Mouse (Mus musculus): ENCODE data around the gene Tspan33.
"Not testable (repeated sequence)": the region's sequence is repeated elsewhere in the genome, so short reads cannot be mapped to it uniquely, and the experiment has no call there.

The Tspan33 gene

DNA sequence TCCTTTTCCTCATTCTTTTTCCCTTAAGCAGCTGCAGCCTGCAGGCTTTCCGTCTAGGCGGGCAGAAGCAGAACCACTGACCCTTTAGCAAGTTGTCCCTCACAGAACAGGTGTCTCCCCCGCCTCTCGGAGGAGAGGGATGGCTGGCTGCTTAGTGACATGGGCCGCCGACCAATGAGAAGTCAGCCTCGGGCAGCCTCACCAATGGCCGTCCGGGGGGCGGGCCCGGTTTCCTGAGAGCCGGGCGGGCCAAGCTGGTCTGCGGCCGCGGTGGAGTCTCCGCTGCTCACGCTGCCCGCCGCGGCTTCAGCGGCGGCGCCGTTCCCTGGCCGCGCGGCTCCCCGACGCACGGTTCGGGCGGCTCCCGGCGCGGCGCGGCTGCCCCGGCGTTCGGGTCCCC lies at the start of gene Tspan33:
Tspan33 (plus strand) TSS at position 270 of the 400 bp plus-strand sequence.
- DNase-seq, result peak; percentile 87

DNA sequence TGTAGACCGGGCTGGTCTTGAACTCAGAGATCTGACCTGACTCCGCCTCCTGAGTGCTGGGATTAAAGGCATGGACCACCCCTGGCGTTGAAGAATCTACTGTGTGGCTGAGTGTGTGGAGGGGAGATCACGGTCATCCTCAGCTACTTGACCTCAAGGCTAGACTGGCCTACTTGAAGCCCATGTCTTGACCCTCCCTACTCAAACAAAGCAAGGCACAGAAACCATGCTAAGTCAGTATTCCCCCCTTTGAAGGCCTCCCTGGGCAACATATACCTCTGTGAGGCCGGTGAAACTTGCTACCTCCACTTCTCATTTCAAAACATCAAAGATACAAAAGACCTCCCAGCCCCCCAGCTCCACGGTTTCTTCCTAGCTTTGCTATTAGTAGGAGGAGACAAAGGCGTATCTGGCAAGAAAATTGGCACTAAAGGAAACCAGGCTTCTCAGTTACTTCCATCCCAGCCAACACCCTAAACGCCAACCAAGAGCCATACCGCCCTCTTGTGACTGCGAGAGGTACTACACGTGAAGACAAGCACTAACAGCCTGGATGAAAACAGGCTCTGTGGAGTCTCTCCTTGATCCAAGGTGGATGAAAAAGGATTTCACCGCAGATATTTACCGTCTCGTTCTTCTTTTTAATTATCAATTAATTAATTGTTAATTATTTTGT lies 44.4 kb upstream of the Tspan33 start:
- DNase-seq, result peak; percentile 85

DNA sequence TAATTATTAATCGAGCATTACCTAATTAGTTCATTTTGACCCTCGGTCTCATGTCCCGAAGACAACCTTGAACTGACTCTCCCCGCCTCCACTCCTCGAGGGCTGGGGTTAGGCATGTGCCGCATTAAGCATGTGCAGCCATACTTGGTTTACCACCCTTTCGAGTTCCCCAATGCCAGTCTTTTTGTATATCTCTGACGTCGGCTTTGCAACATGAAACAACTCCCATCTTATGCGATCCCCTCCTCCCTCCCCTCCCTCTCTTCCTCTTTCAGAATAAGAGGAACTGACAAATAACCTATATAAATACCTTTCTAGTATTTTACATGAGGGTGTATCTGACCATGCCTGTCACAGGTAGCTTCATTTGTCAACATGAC lies 43.9 kb upstream of the Tspan33 start:
- peak; percentile 3 for DNase-seq

DNA sequence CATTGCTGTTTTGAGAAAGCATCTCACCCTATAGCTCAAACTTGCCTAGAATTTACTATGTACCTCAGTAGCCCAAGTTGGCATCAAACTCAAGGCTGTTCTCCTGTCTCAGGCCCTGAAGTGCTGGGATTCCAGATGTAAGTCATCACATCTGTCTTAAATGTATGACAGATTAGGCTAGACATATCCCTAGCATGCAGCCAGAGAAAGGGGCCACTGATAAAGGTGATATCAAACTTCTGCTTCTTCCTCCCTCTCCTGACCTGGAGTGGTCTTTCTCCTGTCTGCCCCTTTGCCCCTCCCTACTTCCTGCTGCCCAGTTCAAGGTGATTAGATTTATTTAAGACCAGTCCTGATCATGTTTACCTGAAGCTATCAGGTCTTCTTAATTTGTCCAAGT lies 40.8 kb upstream of the Tspan33 start:
- no peak for DNase-seq

DNA sequence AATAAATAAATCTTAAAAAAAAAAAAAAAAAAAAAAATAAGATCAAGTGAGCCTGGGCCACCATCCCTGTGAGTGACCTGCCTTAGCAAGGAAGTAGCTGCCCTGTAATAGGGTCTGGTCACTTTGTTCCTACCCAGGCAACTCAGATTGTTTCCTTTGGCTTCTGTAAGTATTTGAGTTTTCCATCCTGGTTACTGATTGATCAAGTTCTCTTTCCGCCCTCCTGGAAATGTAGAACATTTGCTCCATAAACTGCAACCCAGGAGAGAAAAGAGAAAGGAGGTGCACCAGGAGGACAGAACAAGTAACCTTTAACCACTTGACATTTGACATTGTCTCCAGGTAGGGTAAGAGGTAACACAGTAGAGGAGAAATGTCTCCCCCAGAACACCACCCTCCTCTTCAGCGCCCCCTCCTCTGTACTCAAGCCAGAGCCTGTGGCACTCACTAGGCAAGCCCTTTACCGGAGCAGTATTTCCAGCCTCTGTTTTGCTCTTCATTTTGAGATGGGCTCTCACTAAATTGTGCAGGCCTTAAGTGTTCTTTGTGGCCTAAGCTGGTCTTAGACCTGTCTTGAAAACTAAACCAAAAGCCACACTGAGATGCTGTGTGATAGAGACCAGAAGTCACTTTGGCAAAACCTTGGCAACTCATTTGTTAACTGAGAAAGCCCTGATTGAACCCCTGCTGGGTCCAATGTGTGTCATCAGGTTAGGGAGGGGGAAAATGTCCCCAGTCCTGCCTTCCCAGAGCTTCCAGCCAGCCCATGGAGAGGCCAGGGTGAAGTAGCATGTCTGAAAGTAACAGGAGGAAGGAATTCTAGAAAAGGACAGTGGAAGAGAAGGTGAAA lies 35.2 kb upstream of the Tspan33 start:
- no peak for DNase-seq

DNA sequence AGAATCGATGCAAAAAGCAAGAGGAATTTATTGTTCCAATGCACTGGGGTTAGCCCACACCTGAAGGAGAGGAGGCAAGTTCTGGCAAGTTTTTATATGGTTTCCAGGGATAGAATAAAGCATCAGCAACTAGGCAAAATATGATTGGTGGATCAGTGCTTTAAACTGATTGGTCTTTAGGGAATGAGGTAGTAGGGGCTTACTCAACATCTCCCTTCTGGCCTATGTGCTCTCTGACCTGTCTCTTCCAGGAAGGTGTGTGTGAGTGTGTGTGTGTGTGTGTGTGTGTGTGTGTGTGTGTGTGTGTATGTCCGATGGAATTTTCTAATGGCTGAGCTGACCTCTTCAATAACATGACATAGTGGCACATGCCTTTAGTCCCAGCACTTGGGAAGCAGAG lies 34.1 kb upstream of the Tspan33 start:
- no peak for DNase-seq

DNA sequence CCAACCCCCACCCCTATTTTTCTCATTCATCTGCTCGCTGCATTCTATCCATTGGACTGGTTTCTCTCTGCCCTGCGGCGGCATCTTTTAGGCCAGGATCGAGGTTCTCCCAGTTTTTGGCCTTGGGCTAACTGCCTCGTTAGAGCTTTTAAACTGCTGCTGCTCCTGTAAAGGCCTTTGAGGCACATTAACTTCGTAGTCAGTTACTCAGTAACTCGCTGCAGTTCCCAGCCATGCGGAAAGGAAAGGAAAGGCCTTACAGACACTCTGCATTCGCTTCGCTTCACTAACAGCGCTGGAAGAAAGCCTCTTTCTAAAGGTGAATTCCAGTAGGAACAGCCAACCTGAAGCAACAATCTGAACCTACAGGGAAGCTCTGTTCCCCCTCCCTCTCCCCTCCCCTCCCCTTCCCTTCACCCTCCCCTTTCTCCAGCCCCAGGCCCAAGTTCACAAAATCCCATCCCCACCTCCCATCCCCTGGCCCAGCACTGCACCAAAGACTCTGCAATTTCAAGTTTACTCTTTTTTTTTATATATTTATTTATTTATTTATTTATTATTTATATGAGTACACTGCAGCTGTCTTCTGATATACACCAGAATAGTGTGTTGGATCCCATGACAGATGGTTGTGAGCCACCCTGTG lies 33.2 kb upstream of the Tspan33 start:
- no peak for DNase-seq

DNA sequence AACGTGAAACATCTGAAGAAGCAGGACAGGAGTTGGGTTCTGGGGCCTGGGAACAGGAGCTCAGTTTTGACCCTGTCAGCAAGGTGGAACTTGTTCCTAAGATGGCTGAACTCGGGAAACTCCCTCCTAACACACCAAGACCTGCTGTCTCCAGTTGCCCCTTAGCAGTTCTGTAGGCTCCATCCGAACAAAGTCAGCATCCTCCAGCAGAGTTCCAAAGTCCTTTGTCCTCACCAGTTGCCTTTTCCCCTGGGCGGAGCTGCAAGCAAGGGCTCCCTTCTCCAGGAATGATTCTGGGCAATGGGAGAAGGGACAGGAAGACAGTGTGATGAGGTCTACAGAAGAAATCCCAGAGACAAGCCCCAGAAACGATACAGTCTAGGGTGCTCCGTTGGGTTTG lies 26.8 kb upstream of the Tspan33 start:
- DNase-seq, result no peak

DNA sequence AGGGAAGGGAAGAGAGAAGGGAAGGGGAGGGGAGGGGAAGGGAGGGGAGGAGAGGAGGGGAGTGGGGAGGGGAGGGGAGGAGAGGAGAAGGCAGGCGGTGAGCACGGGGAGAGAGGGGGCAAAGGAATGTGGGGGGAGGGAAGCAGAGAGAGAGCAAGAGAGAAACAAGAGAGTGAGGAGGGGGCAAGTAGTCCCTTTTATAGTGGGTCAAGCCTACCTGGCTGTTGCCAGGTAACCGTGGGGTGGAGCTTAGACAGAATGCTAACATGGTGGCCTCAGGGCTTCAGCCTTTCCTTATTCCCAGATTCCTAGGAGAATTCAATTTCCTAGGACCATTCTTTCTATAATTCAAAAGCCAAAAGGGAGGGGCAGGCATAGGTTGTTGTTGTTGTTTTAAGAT lies 22.3 kb upstream of the Tspan33 start:
- DNase-seq, result no peak

DNA sequence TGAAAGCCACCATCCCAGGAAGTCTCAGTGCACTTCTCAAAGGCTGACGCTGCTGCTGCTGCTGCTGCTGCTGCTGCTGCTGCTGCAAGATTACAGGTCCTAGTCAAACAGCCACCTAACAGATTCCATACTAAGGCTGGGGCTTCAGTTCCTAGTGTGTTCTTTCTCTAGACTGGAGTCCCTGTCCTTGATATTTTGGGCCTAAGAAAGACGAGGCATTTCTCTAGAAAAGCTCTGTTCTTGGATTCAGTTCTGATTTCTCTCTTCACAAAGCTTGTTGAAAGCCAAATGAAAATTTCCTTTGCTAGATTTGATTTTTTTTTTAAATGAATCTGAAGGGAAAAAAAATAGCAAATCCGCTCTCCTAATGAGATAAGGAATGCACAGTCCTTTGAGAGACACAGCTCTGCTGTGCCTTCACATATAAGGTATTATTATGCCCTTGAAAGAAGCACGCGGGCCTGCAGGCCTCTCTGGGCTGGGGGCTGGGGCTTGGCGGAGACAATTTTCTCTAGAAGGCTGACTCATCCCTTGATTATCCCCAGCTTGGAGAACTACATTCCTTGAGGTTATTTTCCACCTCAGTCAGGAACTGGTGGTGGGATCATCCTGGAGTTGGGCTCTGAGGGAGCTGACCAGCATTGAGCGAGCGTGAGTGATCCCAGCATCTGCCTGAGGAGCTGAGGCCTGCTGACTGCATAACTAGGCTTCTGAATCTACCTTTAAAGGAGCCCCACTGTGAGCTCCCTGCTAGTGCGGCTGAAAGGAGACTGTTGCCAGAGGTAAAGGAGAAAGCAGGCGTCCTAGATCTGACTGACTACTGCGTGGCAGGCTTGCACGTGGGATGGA lies 21.2 kb upstream of the Tspan33 start:
- DNase-seq, result no peak

DNA sequence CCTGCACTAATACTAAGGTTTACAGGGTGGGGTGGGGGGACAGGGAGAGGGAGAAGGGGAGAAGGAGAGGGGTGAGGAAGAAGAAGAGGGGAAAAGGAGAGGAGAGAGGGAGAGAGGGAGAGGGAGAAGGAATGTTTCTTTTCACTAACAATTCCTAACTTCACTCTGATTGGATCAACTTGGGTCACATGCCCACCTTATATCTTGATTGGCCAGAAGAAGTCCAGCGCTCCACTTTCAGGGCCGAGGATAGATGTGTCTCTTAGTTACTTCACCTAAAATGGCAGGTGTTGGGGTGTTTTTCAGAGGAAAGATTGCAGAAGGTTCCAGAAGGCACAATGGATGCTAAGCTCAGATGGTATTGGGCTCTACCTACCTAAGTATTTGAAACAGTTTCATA lies 20.3 kb upstream of the Tspan33 start:
- no peak for DNase-seq

DNA sequence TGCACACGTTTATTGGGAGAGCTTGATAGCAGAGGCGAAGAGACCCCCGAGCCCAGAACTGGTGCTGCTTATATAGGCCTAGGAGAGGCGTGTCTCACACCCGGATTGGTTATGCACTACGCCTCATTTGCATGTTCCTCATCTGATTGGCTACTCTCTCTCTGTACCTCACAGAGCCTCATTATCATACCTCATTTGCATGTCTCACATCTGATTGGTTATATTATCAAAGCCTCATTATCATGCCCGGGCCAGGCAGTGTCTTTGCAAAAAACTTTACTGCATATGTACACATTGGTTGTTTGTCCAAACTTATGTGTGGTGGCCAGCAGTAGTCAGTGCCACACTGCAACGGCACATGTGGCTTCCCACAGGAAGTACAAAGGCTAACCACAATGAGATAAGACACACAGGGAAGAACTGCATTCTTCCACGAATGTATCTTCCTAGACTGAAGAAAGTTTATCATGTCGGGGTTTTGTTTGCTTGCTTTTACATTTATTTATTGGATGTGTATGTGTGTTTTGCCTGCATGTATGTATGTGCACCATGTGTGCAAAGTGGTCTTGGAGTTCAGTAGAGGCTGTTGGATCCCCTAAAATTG lies 14.0 kb upstream of the Tspan33 start:
- DNase-seq, result not testable (repeated sequence)

DNA sequence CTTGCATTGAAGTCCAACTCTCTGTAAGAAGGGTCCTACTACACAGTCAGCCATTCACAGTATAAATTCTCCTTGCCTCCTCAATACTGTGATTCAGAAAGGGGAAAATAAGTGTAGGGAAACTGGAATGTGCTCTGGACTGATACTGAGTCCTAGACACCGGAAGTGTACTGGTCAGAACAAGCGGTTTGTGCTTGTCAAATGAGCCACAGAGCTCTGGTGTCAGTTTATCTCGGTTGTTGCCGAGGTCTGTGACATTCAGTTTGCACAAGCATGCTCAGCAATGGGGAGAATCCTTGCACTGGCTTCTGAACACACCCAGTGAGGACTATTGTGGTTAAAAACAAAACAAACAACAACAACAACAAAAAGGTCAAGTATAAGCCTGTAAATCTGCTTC lies 12.2 kb upstream of the Tspan33 start:
- no peak for DNase-seq

DNA sequence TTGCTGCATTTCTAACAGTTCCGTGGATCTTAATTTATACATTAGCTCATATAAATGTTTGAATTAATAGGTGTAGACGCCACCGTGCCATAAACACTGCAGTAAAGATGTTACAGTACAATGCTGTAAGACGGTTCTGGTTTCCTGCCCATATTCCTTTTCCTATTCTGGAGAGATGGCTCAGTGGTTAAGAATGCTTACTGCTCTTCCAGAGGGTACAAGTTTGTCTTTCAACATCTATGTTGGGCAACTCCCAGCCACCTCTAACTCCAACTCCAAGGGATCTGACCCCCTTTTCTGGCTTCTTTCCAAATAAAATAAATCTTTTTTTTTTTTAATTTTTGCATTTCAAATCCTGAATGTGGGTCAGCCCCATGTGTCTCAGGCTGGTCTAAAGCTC lies 9.3 kb upstream of the Tspan33 start:
- DNase-seq, result no peak

DNA sequence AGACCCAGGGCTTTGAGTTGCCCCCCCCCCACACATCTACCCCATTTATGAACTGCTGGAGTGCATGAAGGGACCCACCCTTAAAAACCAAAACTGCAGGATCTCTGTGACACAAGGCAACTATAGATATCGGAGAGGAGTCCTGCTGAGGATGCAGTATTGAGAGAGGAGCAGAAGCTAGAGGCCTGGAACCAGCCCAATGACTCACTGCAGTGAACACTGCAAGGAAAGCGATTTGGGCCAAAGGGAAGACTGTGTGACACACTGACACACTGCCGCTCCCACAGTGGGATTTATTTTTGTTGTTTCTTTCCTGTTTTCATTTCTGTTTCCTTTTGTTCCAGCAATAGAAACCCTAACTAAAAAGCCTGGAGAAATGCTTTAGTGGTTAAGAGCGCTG lies 8.1 kb upstream of the Tspan33 start:
- DNase-seq, result no peak

DNA sequence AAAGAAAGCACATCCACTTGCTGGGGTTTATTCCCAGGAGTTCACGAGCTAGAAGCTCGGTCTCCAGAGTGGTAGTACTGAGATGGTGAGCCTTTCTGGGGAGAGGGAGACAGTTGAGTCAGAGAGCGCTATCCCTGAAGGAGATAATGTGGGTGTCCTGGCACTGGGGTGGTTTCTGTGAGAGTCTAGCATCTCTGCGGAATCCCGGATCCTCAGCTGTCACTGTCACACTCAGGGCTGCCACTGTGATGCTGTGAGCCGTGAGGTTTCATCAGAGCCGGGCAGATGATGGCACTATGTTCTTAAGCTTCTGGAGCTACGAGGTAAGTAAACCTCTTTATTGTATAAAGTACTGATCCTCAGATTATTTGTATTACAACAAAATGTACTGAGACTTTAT lies 4.6 kb upstream of the Tspan33 start:
- DNase-seq, result no peak

DNA sequence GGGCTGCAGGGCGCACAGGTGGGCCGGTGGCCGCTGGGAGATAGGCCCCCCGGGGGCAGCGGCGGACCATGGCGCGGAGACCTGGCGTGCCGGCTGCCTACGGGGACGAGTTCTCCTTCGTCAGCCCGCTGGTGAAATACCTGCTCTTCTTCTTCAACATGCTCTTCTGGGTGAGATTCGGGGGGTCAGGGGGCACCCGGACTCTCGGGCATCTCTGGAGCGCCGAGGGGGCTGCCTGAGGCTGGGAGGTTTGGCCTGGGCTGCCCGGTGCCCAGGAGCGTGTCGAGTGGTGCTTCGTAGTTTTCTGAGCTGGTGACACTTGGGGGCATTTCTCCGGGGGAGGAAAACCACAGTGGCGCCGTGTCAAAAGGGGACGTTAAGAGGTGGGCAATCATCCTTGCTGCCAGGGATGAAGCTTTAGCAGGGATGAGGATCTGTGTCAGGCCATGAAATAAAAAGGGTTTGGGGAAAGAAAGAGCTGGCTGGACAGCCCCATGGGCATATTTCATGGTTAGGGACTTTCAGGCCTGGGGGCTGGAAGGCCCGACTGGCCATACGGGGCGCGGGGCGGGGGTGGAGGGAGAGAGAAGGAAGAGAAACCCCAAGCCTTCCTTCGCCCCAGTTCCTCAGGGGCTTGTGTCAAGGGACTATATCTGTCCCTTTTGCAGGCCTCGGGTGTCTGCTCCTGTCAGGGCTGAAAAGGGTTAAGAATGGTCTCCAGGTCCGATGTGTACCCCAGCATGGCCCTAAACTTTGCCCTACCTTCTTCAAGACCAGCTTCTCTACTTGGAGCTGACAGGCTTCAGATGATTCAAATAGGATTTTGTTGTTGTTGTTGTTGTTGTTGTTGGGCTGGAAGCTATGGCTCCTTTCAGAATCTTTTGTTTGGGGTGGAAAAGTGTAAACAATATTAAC lies 610 bp downstream of the Tspan33 start:
- DNase-seq, result no peak

DNA sequence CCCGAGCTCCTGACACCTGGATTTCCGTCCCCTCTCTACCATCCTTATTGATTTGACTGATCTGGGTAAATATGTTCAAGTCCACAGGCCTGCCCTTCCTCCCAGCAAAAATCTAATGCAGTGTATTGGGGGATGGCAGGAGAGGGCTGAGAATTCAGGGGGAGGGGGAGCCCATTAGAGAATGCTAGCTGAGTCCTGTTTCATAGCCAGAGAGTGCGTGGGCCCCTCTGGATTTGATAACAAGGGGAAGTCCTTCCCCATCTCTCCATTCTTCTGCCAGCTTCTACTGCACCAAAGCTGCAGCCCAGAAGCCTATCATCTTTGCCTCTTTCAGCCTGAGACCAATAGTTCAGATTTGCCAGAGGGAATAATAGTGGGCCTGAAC lies 1.3 kb downstream of the Tspan33 start:
- no peak for DNase-seq

DNA sequence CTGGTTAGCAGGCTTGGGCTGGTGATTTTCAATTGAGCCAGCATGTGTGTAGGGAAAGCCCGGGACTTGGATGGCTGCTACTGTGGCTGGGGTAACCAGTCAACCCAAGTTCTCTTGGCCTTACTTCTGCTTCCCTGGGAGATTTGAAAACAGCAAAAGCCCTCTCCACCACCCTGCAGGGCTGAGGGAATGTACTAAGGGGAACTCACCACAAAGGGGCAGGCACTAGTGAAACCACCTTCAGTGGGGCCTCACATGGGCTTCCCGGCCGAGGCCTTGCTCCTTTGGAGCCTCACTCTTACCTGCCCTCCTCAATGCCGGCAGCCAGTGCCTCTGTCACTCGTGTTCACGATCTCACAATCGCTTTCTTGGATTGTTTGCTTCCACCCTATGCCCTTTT lies 2.0 kb downstream of the Tspan33 start:
- no peak for DNase-seq

DNA sequence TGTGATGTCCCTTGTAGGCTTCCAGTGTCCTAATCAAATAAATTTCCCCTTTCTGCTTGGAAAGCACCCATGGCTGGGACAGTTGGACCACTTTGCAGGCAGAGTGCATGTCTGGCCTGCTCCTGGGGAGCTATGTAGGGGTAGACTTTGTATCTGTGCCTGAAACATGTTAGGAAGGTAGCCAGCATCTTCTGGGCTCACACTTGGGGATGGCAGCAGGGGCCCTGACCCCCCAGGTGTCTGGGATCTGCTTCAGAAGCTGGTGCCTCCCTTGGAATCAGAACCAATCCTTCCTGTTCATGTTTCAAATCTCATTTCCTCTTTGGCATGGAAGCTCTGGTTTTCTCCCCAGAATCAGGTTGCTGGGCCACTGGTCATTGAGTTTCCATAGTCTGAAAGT lies 3.1 kb downstream of the Tspan33 start:
- no peak for DNase-seq

DNA sequence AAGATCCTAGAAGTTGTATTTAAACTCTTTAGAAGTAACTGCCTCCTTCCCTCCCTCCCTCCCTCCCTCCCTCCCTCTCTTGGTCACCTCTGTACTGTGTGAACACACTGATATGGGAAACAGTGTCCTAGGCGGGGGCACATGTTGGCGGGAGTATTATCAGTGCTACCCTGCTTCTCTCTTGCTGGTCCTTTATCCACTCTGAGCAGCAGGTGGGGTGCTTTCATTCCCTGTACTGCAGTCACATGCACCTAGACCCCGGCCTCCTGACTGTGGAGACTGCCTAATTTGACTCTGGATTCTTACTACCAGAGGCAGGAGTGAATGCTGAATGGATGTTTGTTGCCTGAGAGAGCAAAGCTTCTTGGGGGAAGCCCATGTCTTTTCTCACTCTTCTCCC lies 3.5 kb downstream of the Tspan33 start:
- no peak for DNase-seq
